Mouse (Mus musculus) C2C12 (cell line): ENCODE measurements around the gene Maff. TPM values are rescaled to one million over a fixed set of nuclear protein-coding genes. Genes with fewer than 3 reads are reported as not detected.

Experiments
- H3K27me3 ChIP-seq: one replicate; pipeline ENCODE4 v1.6.1; 2011; ENCODE audit not compliant: control insufficient read depth, insufficient read depth, insufficient read length
- H3K36me3 ChIP-seq: one replicate; pipeline ENCODE4 v1.6.1; 2011; ENCODE audit not compliant: control insufficient read depth, insufficient read depth
- H3K4me3 ChIP-seq: one replicate; pipeline ENCODE4 v1.5.1; 2011; ENCODE audit warnings: mild to moderate bottlenecking, control low read depth; ENCODE audit not compliant: poor library complexity, insufficient read depth, severe bottlenecking
- H3K79me2 ChIP-seq: one replicate; pipeline ENCODE4 v1.6.1; 2011; ENCODE audit not compliant: control insufficient read depth, insufficient read depth
- H3K79me3 ChIP-seq: one replicate; pipeline ENCODE4 v1.6.1; 2011; ENCODE audit warnings: low read depth, control low read depth
- H3ac ChIP-seq: one replicate; pipeline ENCODE3; 2011; ENCODE audit warnings: low read depth; ENCODE audit not compliant: control insufficient read depth, insufficient read length
- CEBPB ChIP-seq: IDR thresholded peaks from one replicate; pipeline ENCODE4 v1.6.1; 2011; ENCODE audit warnings: low read depth, mild to moderate bottlenecking, control low read depth, moderate library complexity
- CTCF ChIP-seq: IDR thresholded peaks from one replicate; pipeline ENCODE4 v1.5.1; 2011; ENCODE audit not compliant: control insufficient read depth, insufficient read depth, insufficient read length
- FOSL1 ChIP-seq: IDR thresholded peaks from one replicate; pipeline ENCODE4 v1.8.0; 2011; ENCODE audit warnings: mild to moderate bottlenecking, low read length; ENCODE audit not compliant: poor library complexity, insufficient read depth, severe bottlenecking
- MAX ChIP-seq: IDR thresholded peaks from one replicate; pipeline ENCODE4 v1.6.1; 2011; ENCODE audit warnings: mild to moderate bottlenecking, control low read depth
- MYOD1 ChIP-seq: IDR thresholded peaks from one replicate; pipeline ENCODE4 v1.6.1; 2011; ENCODE audit warnings: low read depth; ENCODE audit not compliant: control insufficient read depth, insufficient read length
- MYOG ChIP-seq: IDR thresholded peaks from one replicate; pipeline ENCODE4 v1.6.1; 2011; ENCODE audit not compliant: control insufficient read depth, insufficient read length; ENCODE audit errors: extremely low read depth
- USF1 ChIP-seq: IDR thresholded peaks from one replicate; pipeline ENCODE4 v1.6.1; 2011; ENCODE audit warnings: low read depth, mild to moderate bottlenecking, control low read depth, moderate library complexity
- polyA plus RNA-seq: library from polyadenylated mRNA; unstranded; fragments of >200 nt; fragmentation: generic; extraction: Trizol; gene quantifications from one replicate; pipeline ENCODE4 v1.2.1, GENCODE M21; 2012; ENCODE audit warnings: missing spikeins

Maff gene
- polyA plus RNA-seq, 1 experiment: 24.8 TPM

DNA sequence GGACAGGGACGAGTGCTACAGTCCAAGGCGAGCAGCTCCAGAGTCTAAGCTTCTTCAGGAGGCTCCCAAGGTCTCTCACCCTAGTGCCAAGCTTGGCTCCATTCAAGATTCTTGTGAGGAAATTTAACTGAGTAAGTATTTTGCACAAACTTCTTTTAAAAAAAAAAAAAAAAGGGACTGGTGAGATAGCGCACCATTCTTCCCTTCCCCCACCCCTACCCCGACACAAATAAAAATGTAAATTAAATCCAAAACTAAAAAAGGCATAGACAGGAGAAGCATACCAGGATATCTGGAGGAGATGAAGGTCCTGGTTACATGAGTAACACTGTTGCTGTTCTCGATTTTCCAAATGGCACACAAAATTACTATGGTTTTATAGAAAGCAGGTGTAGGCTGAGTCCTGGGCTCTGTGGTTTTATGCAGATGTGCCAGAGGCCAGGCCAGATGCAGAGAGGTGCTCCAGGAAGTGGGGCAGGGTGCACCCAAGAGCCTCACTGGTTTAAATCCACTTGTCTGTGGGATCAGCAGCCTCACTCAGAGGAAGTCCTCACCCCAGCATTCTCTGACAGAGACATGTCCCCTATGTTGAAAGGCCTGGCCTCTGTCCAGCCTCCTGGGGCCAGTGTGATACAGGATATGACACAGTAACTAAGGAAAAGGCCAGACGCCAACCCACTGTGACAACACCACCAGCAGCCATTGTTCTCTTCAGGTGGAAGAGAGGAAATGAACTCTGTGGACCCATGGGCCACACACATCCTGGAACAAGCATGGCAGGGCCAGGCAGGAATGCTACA lies 23.2 kb upstream of the Maff start:
- Histone ChIP-seq H3K79me2 (peaks cover 68% of the 10 kb centered on the region), H3K36me3 (peaks cover 13% of the 10 kb centered on the region), H3K27me3 (no peaks in the 10 kb centered on the region), H3ac (no peak overlapping the region), H3K79me3 (peaks cover 8% of the 10 kb centered on the region), H3K4me3 (no peak overlapping the region)
- TF ChIP-seq MYOD1: peak; percentile 69
- no peak for TF ChIP-seq USF1
- TF ChIP-seq CTCF: no peak
- peak; percentile 73 for TF ChIP-seq CEBPB
- TF ChIP-seq FOSL1: no peak
- TF ChIP-seq MYOG: no peak
- TF ChIP-seq MAX: peak; percentile 85

DNA sequence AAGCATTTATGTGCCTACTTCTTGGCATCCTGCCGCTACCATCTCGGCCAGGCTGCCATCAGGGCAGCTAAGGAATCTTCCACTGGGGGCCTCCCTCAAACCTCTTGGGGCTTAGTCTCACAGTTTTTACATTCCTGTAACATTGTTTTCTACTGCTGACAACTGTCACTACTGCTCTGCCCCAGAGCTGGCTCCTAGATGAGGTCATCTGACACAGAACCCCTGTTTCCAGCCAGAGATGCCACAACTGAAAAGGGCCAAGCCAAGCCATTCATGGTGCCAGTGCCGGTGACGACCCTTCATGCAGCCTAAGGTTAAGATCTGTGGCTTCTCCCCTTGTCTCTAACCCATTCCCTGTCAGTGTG lies 22.6 kb upstream of the Maff start:
- peaks cover 8% of the 10 kb centered on the region for H3K79me3 ChIP-seq
- H3ac ChIP-seq: no peak overlapping the region
- H3K36me3 ChIP-seq: peaks cover 13% of the 10 kb centered on the region
- H3K4me3 ChIP-seq: no peak overlapping the region
- no peaks in the 10 kb centered on the region for H3K27me3 ChIP-seq
- no peak for TF ChIP-seq MAX
- TF ChIP-seq CEBPB: no peak
- no peak for TF ChIP-seq USF1
- TF ChIP-seq FOSL1: no peak
- TF ChIP-seq MYOD1: no peak
- TF ChIP-seq CTCF: no peak
- no peak for TF ChIP-seq MYOG
- H3K79me2 ChIP-seq: peaks cover 68% of the 10 kb centered on the region

GRCm38 (mm10) chr15:79324373-79324772 lies 22.0 kb upstream of the Maff start:
- no peak overlapping the region for H3ac ChIP-seq
- peaks cover 13% of the 10 kb centered on the region for H3K36me3 ChIP-seq
- no peak overlapping the region for H3K4me3 ChIP-seq
- peaks cover 8% of the 10 kb centered on the region for H3K79me3 ChIP-seq
- H3K79me2 ChIP-seq: peaks cover 68% of the 10 kb centered on the region
- H3K27me3 ChIP-seq: no peaks in the 10 kb centered on the region
- TF ChIP-seq MYOD1 (no peak), MAX (no peak), FOSL1 (no peak), CTCF (no peak)

GRCm38 (mm10) chr15:79325742-79326141 lies 20.7 kb upstream of the Maff start:
- H3K79me3 ChIP-seq: peaks cover 8% of the 10 kb centered on the region
- peaks cover 57% of the 10 kb centered on the region for H3K79me2 ChIP-seq
- H3ac ChIP-seq: no peak overlapping the region
- peaks cover 5% of the 10 kb centered on the region for H3K36me3 ChIP-seq
- no peaks in the 10 kb centered on the region for H3K27me3 ChIP-seq
- H3K4me3 ChIP-seq: no peak overlapping the region
- TF ChIP-seq MAX (no peak), USF1 (no peak), MYOG (no peak), CTCF (no peak)

DNA sequence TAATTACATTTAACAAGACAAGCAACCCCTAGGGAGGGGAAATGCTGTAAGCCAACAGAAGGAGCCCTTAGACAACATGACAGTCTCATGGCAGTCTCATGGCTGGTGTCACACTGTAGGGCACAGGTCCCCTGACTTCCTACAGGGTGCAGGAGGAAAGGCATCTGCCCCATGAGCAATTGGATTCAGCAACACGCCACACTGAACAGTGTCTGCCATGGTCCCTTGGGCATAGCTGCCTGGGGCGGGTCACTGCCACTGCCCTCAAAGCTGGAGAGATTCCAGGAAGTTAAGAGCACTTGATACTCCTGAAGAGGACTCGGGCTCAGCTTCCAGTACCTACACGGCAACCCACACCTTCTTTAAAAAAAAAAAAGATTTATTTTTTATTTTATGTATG lies 20.2 kb upstream of the Maff start:
- TF ChIP-seq MYOD1: no peak
- no peak for TF ChIP-seq FOSL1
- TF ChIP-seq CEBPB: no peak
- TF ChIP-seq USF1: no peak
- no peak for TF ChIP-seq MYOG
- peak; percentile 39 for TF ChIP-seq MAX
- TF ChIP-seq CTCF: no peak
- H3K79me3 ChIP-seq: peaks cover 8% of the 10 kb centered on the region

DNA sequence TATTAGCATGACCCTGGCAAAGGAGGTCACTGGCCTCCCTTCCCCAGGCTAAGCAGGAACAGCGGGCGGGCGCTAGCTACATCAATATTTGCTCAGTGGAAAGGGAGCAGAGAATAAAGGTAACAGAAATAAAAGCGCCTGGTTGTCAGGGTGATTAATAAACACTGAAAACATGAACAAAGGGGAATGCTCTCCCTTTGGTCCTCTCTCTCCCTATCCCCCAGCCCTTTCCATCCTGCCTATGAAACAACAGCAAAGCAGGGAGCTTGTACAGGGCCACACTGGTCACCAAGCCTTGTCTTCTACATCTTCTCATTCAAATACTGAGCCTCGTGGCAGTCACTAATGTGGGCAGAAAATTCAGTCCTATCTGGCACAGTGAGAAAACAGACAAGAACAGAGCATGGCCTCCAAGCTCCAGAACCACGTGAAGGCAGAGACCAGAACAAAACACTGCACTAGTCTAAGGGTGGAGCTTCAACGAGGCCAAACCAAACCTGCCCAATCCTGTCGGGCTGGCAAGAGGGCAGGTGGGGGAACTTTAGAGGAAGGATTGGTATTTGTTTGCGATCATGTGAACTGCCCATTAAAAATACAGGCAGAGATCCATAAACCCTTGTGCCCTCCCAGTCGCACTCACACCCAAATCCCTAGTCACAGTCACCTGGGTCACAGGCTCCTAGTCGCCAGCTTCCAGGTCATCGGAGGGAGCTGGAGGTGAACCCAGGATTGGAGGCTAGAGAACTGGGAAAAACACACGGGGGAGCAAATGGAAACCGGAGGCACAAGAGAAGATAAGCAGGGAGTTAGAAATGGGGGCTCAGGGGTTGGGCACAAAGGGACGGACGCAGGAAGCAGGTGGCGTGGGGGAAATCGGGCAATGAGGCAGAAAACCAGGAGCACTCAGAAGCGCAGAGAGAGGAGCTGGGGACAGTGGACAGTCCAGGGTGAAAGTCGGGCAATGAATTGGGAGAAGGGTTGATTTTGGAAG lies 19.2 kb upstream of the Maff start:
- peak overlapping the region; percentile 50 for H3K4me3 ChIP-seq
- H3K27me3 ChIP-seq: no peaks in the 10 kb centered on the region
- peak; percentile 83 for TF ChIP-seq MAX
- TF ChIP-seq FOSL1: no peak
- no peak for TF ChIP-seq MYOG
- TF ChIP-seq USF1: peak; percentile 76
- peaks cover 2% of the 10 kb centered on the region for H3K36me3 ChIP-seq
- H3K79me3 ChIP-seq: peaks cover 8% of the 10 kb centered on the region
- H3ac ChIP-seq: peak overlapping the region; percentile 56
- peaks cover 43% of the 10 kb centered on the region for H3K79me2 ChIP-seq

More for the DNA sequence above, 20.2 kb upstream of the Maff start:
- peaks cover 53% of the 10 kb centered on the region for H3K79me2 ChIP-seq
- no peak overlapping the region for H3ac ChIP-seq
- peaks cover 5% of the 10 kb centered on the region for H3K36me3 ChIP-seq
- no peak overlapping the region for H3K4me3 ChIP-seq
- H3K27me3 ChIP-seq: no peaks in the 10 kb centered on the region
